Mouse (Mus musculus): Measurements from ENCODE around the gene Rab8b. TPM values are rescaled to one million over a fixed set of nuclear protein-coding genes. Genes with fewer than 3 reads are reported as not detected.
"Not testable (repeated sequence)": the region's sequence is repeated elsewhere in the genome, so short reads cannot be mapped to it uniquely, and the experiment has no call there.

The Rab8b gene
- polyA plus RNA-seq, 1 experiment from 2014 or later, result 30.6 TPM

DNA sequence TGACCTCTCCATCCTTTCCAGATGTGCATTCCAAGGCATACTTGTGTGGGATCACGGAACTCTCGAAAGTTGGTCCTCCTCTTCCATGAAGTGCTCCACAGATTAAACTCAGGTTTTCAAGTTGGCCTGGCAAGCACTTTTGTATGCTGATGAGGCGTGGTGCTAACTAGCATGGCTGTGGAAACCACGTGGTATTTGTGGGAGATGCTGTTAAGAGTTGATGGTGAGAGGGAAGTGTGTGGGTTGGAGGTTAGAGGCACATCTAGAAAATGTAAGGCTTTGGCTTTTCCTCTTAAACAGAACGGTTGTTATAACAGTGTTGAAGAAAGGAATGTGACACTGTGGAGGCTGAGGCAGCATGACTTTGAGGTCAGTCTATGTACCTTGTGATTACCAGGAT lies 98.5 kb downstream of the Rab8b start:
- 43% methylated on average over 5 of the region's 5 CpGs for WGBS (ENCODE audit: insufficient replicate concordance)
- no peaks in the 10 kb centered on the region for H3K36me3 ChIP-seq (ENCODE audit: control insufficient read depth, insufficient read depth)
- no peak for ATAC-seq (ENCODE audit: low read depth)

DNA sequence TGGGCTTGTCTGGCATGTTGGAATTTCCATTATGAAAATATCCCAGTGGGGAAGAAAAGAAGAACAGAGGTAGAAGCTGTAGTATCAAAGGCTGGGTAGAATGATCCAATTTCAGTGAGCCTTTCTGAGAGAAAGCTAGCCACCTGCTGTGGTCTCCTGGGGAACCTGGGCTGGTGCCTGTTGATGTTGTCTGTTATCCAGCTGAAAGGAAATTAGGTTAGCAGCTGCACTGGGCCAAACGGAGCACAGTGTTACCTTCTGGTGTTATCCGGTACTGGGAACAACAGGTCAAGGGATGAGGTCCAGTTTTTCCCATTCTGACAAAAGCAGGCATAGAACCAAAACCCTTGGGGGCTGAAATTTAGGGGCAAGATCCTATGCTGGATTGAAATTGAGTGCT lies 106.1 kb downstream of the Rab8b start:
- no peak overlapping the region for H3K9ac ChIP-seq (ENCODE audit: low read depth, low read length)
- no peaks in the 10 kb centered on the region for H3K27me3 ChIP-seq (ENCODE audit: control insufficient read depth, insufficient read depth, low read depth, low read length)
- H3K36me3 ChIP-seq (ENCODE audit: control insufficient read depth, insufficient read depth), result no peaks in the 10 kb centered on the region
- H3K4me1 ChIP-seq (ENCODE audit: control insufficient read depth, low read depth, low read length), result no peaks in the 10 kb centered on the region
- WGBS (ENCODE audit: insufficient replicate concordance), result 56% methylated on average over 2 of the region's 2 CpGs
- no peak overlapping the region for H3K4me3 ChIP-seq (ENCODE audit: low read depth, low read length)
- no peaks in the 10 kb centered on the region for H3K9me3 ChIP-seq (replicated peaks; ENCODE audit: control insufficient read depth, low read length)
- no peak overlapping the region for H3K4me2 ChIP-seq (ENCODE audit: low read depth, low read length)
- H3K27ac ChIP-seq (ENCODE audit: low read length), result no peak overlapping the region
- no peak for ATAC-seq (ENCODE audit: low read depth)

More for the DNA sequence above, 98.5 kb downstream of the Rab8b start:
- no peaks in the 10 kb centered on the region for H3K9me3 ChIP-seq (replicated peaks; ENCODE audit: control insufficient read depth, low read length)
- H3K4me2 ChIP-seq (ENCODE audit: low read depth, low read length), result no peak overlapping the region
- no peaks in the 10 kb centered on the region for H3K27me3 ChIP-seq (ENCODE audit: control insufficient read depth, insufficient read depth, low read depth, low read length)
- no peak overlapping the region for H3K4me3 ChIP-seq (ENCODE audit: low read depth, low read length)
- no peaks in the 10 kb centered on the region for H3K4me1 ChIP-seq (ENCODE audit: control insufficient read depth, low read depth, low read length)
- H3K9ac ChIP-seq (ENCODE audit: low read depth, low read length), result no peak overlapping the region
- no peak overlapping the region for H3K27ac ChIP-seq (ENCODE audit: low read length)

DNA sequence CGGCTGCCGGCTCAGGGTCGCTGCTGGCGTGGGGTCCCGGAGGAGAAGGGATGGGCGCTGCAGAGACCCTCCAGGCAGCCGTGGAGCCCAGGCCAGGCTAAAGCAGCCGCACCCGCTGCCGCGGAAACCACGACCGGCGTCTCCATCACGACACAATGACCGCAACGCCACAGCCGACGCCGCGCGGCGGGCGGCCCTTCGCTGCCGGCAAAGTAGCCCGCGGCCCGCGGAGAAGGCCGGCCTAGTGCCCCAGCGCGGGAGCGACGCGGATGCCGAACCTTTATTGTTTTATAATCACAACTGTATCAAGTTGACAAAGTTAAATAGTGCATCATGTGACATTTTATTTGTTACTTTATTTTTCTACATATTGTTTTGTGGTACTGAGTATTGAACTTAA lies 113.5 kb downstream of the Rab8b start:
- not testable (repeated sequence) for H3K4me1 ChIP-seq (ENCODE audit: control insufficient read depth, low read depth, low read length); ATAC-seq (ENCODE audit: low read depth); H3K27ac ChIP-seq (ENCODE audit: low read length); H3K36me3 ChIP-seq (ENCODE audit: control insufficient read depth, insufficient read depth); H3K9ac ChIP-seq (ENCODE audit: low read depth, low read length); H3K9me3 ChIP-seq (replicated peaks; ENCODE audit: control insufficient read depth, low read length)
- H3K4me2 ChIP-seq (ENCODE audit: low read depth, low read length), result peak overlapping the region; percentile 42
- peaks cover 33% of the 10 kb centered on the region for H3K27me3 ChIP-seq (ENCODE audit: control insufficient read depth, insufficient read depth, low read depth, low read length)
- H3K4me3 ChIP-seq (ENCODE audit: low read depth, low read length), result peak overlapping the region; percentile 17
- WGBS (ENCODE audit: insufficient replicate concordance), result 4% methylated on average over 30 of the region's 37 CpGs

DNA sequence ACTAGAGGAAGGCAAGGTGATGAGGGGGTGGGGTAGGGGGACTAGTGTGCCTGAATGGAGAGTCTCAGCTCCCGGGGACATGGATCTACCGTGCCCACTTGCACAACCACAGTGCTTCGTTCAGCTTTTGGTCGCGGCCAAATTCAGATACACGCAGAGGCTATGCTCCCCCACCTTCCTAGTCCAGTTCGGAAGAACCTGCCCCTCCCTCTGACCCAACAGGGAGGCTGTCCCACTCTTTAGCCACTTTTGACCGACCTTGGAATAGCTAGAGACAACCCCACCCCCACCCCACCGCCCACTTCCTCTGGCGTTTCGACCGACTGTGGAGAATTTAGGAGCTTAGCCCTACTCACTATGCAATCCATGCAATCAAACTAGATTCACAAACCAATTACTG lies 117.5 kb downstream of the Rab8b start:
- ATAC-seq (ENCODE audit: low read depth), result peak; percentile 63
- H3K27ac ChIP-seq (ENCODE audit: low read length), result peak overlapping the region; percentile 44; the same call in 1 of the 2 replicates
- H3K36me3 ChIP-seq (ENCODE audit: control insufficient read depth, insufficient read depth), result no peaks in the 10 kb centered on the region
- no peaks in the 10 kb centered on the region for H3K4me1 ChIP-seq (ENCODE audit: control insufficient read depth, low read depth, low read length)
- H3K9ac ChIP-seq (ENCODE audit: low read depth, low read length), result 0 out of 2 replicates have a peak overlapping the region, but pooled peaks have one; percentile 28
- no peak overlapping the region for H3K4me3 ChIP-seq (ENCODE audit: low read depth, low read length)
- H3K9me3 ChIP-seq (replicated peaks; ENCODE audit: control insufficient read depth, low read length), result no peaks in the 10 kb centered on the region
- peak overlapping the region; percentile 29; the same call in 1 of the 2 replicates for H3K4me2 ChIP-seq (ENCODE audit: low read depth, low read length)
- H3K27me3 ChIP-seq (ENCODE audit: control insufficient read depth, insufficient read depth, low read depth, low read length), result peaks cover 26% of the 10 kb centered on the region
- WGBS (ENCODE audit: insufficient replicate concordance), result 37% methylated on average over 12 of the region's 12 CpGs

DNA sequence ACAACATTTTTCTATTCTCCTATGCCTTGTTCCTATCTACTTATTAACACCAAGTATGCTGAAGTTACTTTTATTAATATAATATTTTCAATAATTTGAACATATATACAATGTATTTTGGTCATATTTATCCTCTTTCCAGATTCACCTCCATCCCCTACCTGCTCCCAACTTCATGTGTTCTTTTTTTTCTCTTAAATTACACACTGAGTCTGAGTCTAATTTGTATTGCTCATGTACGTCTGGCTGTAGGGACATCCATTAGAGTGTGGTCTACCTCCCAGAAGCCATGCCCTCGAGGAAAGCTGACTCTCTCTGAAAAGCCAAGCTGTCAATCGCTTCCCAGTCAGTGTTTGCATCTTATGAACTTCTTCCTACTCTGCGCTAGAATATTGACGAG lies 122.7 kb downstream of the Rab8b start, which contains the start of gene Gm10647:
Gene Gm10647 (plus strand): TSS at position 301 of the 400 bp plus-strand sequence.
- no peak for ATAC-seq (ENCODE audit: low read depth)
- Histone ChIP-seq H3K9ac (ENCODE audit: low read depth, low read length) (peak within 1 kb of the TSS; percentile 50), H3K27me3 (ENCODE audit: control insufficient read depth, insufficient read depth, low read depth, low read length) (peaks cover 16% of the 10 kb centered on the region), H3K4me2 (ENCODE audit: low read depth, low read length) (peak within 1 kb of the TSS; percentile 96), H3K9me3 (replicated peaks; ENCODE audit: control insufficient read depth, low read length) (no peaks in the 10 kb centered on the region), H3K36me3 (ENCODE audit: control insufficient read depth, insufficient read depth) (no peaks in the 10 kb centered on the region), H3K4me3 (ENCODE audit: low read depth, low read length) (peak within 1 kb of the TSS; percentile 63), H3K27ac (ENCODE audit: low read length) (peak within 1 kb of the TSS; percentile 72), H3K4me1 (ENCODE audit: control insufficient read depth, low read depth, low read length) (peaks cover 11% of the 10 kb centered on the region)
- 61% methylated on average over 5 of the region's 5 CpGs for WGBS (ENCODE audit: insufficient replicate concordance)

DNA sequence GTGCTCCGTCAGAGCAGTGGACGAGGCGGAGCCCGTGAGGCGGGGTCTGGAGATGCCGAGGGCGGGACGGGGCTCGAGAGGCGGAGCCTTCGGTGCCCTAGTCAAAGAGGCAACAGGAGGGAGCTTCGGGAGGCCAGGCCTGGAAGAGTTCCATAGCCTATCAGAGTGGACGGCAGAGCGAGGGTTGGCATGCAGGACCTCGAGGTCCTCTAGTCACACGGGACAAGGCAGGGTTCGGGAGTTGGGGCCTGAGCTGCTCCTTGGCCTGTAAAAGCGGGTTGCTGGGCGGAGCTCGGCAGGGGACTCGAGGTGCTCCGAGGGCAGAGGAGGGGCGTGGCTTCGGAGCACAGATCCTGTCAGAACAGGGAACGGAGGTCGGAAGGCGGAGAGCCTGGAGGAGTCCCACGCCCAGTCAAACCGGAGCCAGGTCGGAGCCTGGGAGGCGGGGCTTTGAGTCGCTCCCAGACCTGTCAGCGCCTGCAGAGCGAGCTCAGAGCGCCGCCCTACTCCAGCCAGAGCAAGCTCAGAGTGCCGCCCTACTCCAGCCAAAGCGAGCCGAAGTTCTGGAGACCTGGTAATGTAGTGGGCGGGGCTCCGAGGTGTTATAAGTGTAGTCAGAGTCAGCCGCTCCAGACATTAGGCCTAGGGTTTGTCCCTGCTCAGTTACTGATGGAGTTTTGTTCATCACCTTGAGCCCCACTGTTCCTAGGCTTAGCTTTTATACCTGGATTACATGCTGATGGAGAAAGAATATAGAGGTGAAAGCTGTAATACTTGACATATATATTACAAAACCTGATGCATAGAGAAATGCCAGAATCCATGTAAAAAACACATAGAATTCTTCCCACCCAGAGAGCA lies 123.8 kb downstream of the Rab8b start, which contains the start of gene Aph1b:
Gene Aph1b (minus strand): TSS at position 27 of the 861 bp plus-strand sequence.
- Histone ChIP-seq H3K36me3 (ENCODE audit: control insufficient read depth, insufficient read depth) (no peaks in the 10 kb centered on the region), H3K9ac (ENCODE audit: low read depth, low read length) (peak within 1 kb of the TSS; percentile 57), H3K4me2 (ENCODE audit: low read depth, low read length) (peak within 1 kb of the TSS; percentile 96), H3K27me3 (ENCODE audit: control insufficient read depth, insufficient read depth, low read depth, low read length) (peaks cover 16% of the 10 kb centered on the region), H3K4me3 (ENCODE audit: low read depth, low read length) (peak within 1 kb of the TSS; percentile 63), H3K27ac (ENCODE audit: low read length) (peak within 1 kb of the TSS; percentile 72), H3K9me3 (replicated peaks; ENCODE audit: control insufficient read depth, low read length) (no peaks in the 10 kb centered on the region), H3K4me1 (ENCODE audit: control insufficient read depth, low read depth, low read length) (peaks cover 11% of the 10 kb centered on the region)
- under 1% methylated on average over 42 of the region's 42 CpGs for WGBS (ENCODE audit: insufficient replicate concordance)
- ATAC-seq (ENCODE audit: low read depth), result peak; percentile 96

DNA sequence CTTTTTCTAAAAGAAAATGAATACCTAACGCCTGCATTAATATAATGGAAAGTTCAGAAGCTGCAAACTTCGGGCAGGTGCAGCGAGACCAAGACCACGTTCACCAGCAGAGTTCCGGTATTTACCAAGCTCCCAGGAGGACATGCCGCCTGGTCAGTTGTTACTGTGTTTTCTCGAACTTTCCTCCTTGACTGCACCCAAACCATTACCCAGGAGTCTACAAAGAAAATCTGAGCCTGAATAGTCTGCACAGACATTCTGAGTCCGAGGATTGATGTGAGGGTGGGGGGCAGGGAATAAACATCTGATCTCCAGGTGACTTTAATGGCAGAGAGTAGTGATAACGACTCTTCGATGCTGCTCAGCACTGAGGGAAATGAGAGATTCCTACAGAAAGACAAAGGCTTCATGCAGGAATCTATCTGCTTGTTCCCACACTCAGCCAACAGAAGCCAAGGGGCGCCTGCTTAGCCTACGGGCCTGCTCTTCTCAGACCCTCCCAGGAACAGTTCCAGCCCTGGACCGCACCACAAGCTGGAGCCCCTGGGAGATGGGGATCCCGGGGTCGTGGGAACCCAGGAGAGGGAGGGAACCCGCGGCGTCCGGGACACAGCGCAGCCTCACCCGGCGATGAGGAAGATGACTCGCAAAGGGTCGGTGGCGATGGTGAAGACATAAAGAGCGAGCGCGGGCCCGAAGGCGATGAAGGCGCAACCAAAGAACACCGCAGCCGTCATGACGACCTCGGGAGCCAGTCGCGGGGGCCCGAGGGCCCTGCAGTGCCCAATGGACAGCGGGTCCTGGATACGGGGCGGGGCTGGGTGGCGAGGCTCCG lies 124.6 kb downstream of the Rab8b start:
- Histone ChIP-seq H3K9ac (ENCODE audit: low read depth, low read length) (peak overlapping the region; percentile 57), H3K4me3 (ENCODE audit: low read depth, low read length) (peak overlapping the region; percentile 63), H3K4me2 (ENCODE audit: low read depth, low read length) (peak overlapping the region; percentile 96), H3K36me3 (ENCODE audit: control insufficient read depth, insufficient read depth) (no peaks in the 10 kb centered on the region), H3K27ac (ENCODE audit: low read length) (peak overlapping the region; percentile 27; the same call in 1 of the 2 replicates), H3K9me3 (replicated peaks; ENCODE audit: control insufficient read depth, low read length) (no peaks in the 10 kb centered on the region), H3K4me1 (ENCODE audit: control insufficient read depth, low read depth, low read length) (peaks cover 11% of the 10 kb centered on the region), H3K27me3 (ENCODE audit: control insufficient read depth, insufficient read depth, low read depth, low read length) (peaks cover 16% of the 10 kb centered on the region)
- ATAC-seq (ENCODE audit: low read depth), result no peak
- 3% methylated on average over 43 of the region's 43 CpGs for WGBS (ENCODE audit: insufficient replicate concordance)

Data from liver, embryonic 16.5 days (tissue).